Mouse (Mus musculus): Measurements from ENCODE around the gene Klhl31. TPM values are rescaled to one million over a fixed set of nuclear protein-coding genes. Genes with fewer than 3 reads are reported as not detected.

Gene Klhl31
- polyA plus RNA-seq, 1 experiment from 2014 or later = 0.36 TPM

GRCm38 (mm10) chr9:77655181-77655934 is 19.1 kb downstream of the Klhl31 start:
- whole genome bisulfite sequencing = under 1% methylated on average over 69 of the region's 85 CpGs

GRCm38 (mm10) chr9:77655935-77656288 is 19.6 kb downstream of the Klhl31 start:
- H3K9ac ChIP-seq (replicated peaks; ENCODE audit: low read depth) = 0 out of 2 replicates have a peak overlapping the region, but pooled peaks have one; percentile 16
- peak overlapping the region; percentile 51 for H3K4me3 ChIP-seq (ENCODE audit: low read depth, low read length)
- H3K27me3 ChIP-seq (replicated peaks; ENCODE audit: insufficient read depth, low read length) = 0 out of 2 replicates have a peak, but pooled peaks cover 7% of the 10 kb centered on the region
- no peaks in the 10 kb centered on the region for H3K4me1 ChIP-seq (ENCODE audit: insufficient read depth, low read depth, low read length)
- peak overlapping the region; percentile 100 for H3K4me2 ChIP-seq (replicated peaks; ENCODE audit: low read depth, low read length)
- no peaks in the 10 kb centered on the region for H3K36me3 ChIP-seq (ENCODE audit: insufficient read depth, low read length)
- WGBS = 0% methylated on average over 7 of the region's 7 CpGs
- ATAC-seq = peak; percentile 33
- peak; percentile 75 for TF ChIP-seq CTCF (IDR thresholded peaks at IDR 0.05)
- TF ChIP-seq EP300 (IDR thresholded peaks at IDR 0.05) = no peak
- no peak overlapping the region for H3K27ac ChIP-seq (ENCODE audit: low read length)
- H3K9me3 ChIP-seq (ENCODE audit: low read length) = no peaks in the 10 kb centered on the region
- peak; percentile 90 for DNase-seq (ENCODE audit: low spot score)

More at GRCm38 (mm10) chr9:77655181-77655934, 19.1 kb downstream of the Klhl31 start:
- Histone ChIP-seq H3K9ac (replicated peaks; ENCODE audit: low read depth) (peak overlapping the region; percentile 16; the same call in 1 of the 2 replicates), H3K4me1 (ENCODE audit: insufficient read depth, low read depth, low read length) (no peaks in the 10 kb centered on the region), H3K27me3 (replicated peaks; ENCODE audit: insufficient read depth, low read length) (0 out of 2 replicates have a peak, but pooled peaks cover 7% of the 10 kb centered on the region), H3K9me3 (ENCODE audit: low read length) (no peaks in the 10 kb centered on the region), H3K4me2 (replicated peaks; ENCODE audit: low read depth, low read length) (peak overlapping the region; percentile 100), H3K36me3 (ENCODE audit: insufficient read depth, low read length) (no peaks in the 10 kb centered on the region), H3K27ac (ENCODE audit: low read length) (no peak overlapping the region), H3K4me3 (ENCODE audit: low read depth, low read length) (peak overlapping the region; percentile 51)
- ATAC-seq (peak; percentile 87), DNase-seq (ENCODE audit: low spot score) (peak; percentile 17)
- TF ChIP-seq EP300 (IDR thresholded peaks at IDR 0.05) (no peak), CTCF (IDR thresholded peaks at IDR 0.05) (no peak)

GRCm38 (mm10) chr9:77662917-77663316 is 26.6 kb downstream of the Klhl31 start:
- no peaks in the 10 kb centered on the region for H3K36me3 ChIP-seq (ENCODE audit: insufficient read depth, low read length)
- WGBS = 53% methylated on average over 3 of the region's 3 CpGs
- no peak overlapping the region for H3K4me3 ChIP-seq (ENCODE audit: low read depth, low read length)
- no peaks in the 10 kb centered on the region for H3K9me3 ChIP-seq (ENCODE audit: low read length)
- H3K9ac ChIP-seq (replicated peaks; ENCODE audit: low read depth) = no peak overlapping the region
- no peak for DNase-seq (ENCODE audit: low spot score)
- ATAC-seq = no peak
- no peak overlapping the region for H3K27ac ChIP-seq (ENCODE audit: low read length)
- no peaks in the 10 kb centered on the region for H3K4me1 ChIP-seq (ENCODE audit: insufficient read depth, low read depth, low read length)
- no peaks in the 10 kb centered on the region for H3K27me3 ChIP-seq (replicated peaks; ENCODE audit: insufficient read depth, low read length)
- no peak overlapping the region for H3K4me2 ChIP-seq (replicated peaks; ENCODE audit: low read depth, low read length)
- TF ChIP-seq CTCF (IDR thresholded peaks at IDR 0.05) (peak; percentile 29; the same call in 1 of the 2 replicates), EP300 (IDR thresholded peaks at IDR 0.05) (no peak)

- Histone ChIP-seq H3K27ac (ENCODE audit: low read length) (no peak overlapping the region), H3K36me3 (ENCODE audit: insufficient read depth, low read length) (no peaks in the 10 kb centered on the region), H3K27me3 (replicated peaks; ENCODE audit: insufficient read depth, low read length) (no peaks in the 10 kb centered on the region), H3K9ac (replicated peaks; ENCODE audit: low read depth) (no peak overlapping the region), H3K4me1 (ENCODE audit: insufficient read depth, low read depth, low read length) (no peaks in the 10 kb centered on the region), H3K9me3 (ENCODE audit: low read length) (no peaks in the 10 kb centered on the region), H3K4me3 (ENCODE audit: low read depth, low read length) (no peak overlapping the region), H3K4me2 (replicated peaks; ENCODE audit: low read depth, low read length) (no peak overlapping the region)
- ATAC-seq (no peak), DNase-seq (ENCODE audit: low spot score) (no peak)
- WGBS = 65% methylated on average over 6 of the region's 6 CpGs
- TF ChIP-seq CTCF (IDR thresholded peaks at IDR 0.05) (no peak), EP300 (IDR thresholded peaks at IDR 0.05) (no peak)
Measured at GRCm38 (mm10) chr9:77670095-77670494, 33.8 kb downstream of the Klhl31 start.

- H3K27me3 ChIP-seq (replicated peaks; ENCODE audit: insufficient read depth, low read length) = no peaks in the 10 kb centered on the region
Measured at GRCm38 (mm10) chr9:77671004-77671403, 34.7 kb downstream of the Klhl31 start.

GRCm38 (mm10) chr9:77673218-77673617 is 36.9 kb downstream of the Klhl31 start:
- Histone ChIP-seq H3K36me3 (ENCODE audit: insufficient read depth, low read length) (no peaks in the 10 kb centered on the region), H3K4me3 (ENCODE audit: low read depth, low read length) (no peak overlapping the region), H3K9ac (replicated peaks; ENCODE audit: low read depth) (no peak overlapping the region), H3K4me1 (ENCODE audit: insufficient read depth, low read depth, low read length) (no peaks in the 10 kb centered on the region), H3K27me3 (replicated peaks; ENCODE audit: insufficient read depth, low read length) (no peaks in the 10 kb centered on the region), H3K4me2 (replicated peaks; ENCODE audit: low read depth, low read length) (no peak overlapping the region), H3K9me3 (ENCODE audit: low read length) (no peaks in the 10 kb centered on the region), H3K27ac (ENCODE audit: low read length) (no peak overlapping the region)
- 86% methylated on average over 4 of the region's 4 CpGs for WGBS
- TF ChIP-seq CTCF (IDR thresholded peaks at IDR 0.05) = no peak
- no peak for TF ChIP-seq EP300 (IDR thresholded peaks at IDR 0.05)
- ATAC-seq = no peak
- no peak for DNase-seq (ENCODE audit: low spot score)

More at GRCm38 (mm10) chr9:77671004-77671403, 34.7 kb downstream of the Klhl31 start:
- Histone ChIP-seq H3K36me3 (ENCODE audit: insufficient read depth, low read length) (no peaks in the 10 kb centered on the region), H3K4me2 (replicated peaks; ENCODE audit: low read depth, low read length) (no peak overlapping the region), H3K27ac (ENCODE audit: low read length) (no peak overlapping the region), H3K9me3 (ENCODE audit: low read length) (no peaks in the 10 kb centered on the region), H3K4me1 (ENCODE audit: insufficient read depth, low read depth, low read length) (no peaks in the 10 kb centered on the region), H3K9ac (replicated peaks; ENCODE audit: low read depth) (no peak overlapping the region), H3K4me3 (ENCODE audit: low read depth, low read length) (no peak overlapping the region)
- TF ChIP-seq CTCF (IDR thresholded peaks at IDR 0.05) = no peak
- TF ChIP-seq EP300 (IDR thresholded peaks at IDR 0.05) = no peak
- ATAC-seq (no peak), DNase-seq (ENCODE audit: low spot score) (no peak)
- 83% methylated on average over 5 of the region's 5 CpGs for WGBS

All from lung, postnatal 0 days (tissue).